Mouse (Mus musculus) erythroblast, embryonic 14.5 days (primary cell): ENCODE measurements around the gene Elovl7. TPM values are rescaled to one million over a fixed set of nuclear protein-coding genes. Genes with fewer than 3 reads are reported as not detected.

ENCODE experiments used
- H3K27me3 ChIP-seq: 2 replicates; pipeline ENCODE4 v1.6.1; 2012; ENCODE audit warnings: inconsistent platforms; ENCODE audit not compliant: control insufficient read depth
- H3K36me3 ChIP-seq: 2 replicates; pipeline ENCODE4 v1.6.1; 2012; ENCODE audit warnings: mild to moderate bottlenecking, inconsistent platforms; ENCODE audit not compliant: control insufficient read depth
- H3K4me1 ChIP-seq: 2 replicates; pipeline ENCODE4 v1.6.1; 2012; ENCODE audit warnings: inconsistent platforms; ENCODE audit not compliant: control insufficient read depth
- H3K4me3 ChIP-seq: replicated peaks from 2 replicates; pipeline ENCODE3; 2012; ENCODE audit warnings: moderate library complexity, mild to moderate bottlenecking, inconsistent platforms
- H3K9me3 ChIP-seq: 2 replicates; pipeline ENCODE4 v1.6.1; 2012; ENCODE audit warnings: low read length, inconsistent platforms, mixed read lengths; ENCODE audit not compliant: control insufficient read depth
- GATA1 ChIP-seq: IDR thresholded peaks from 2 replicates; pipeline ENCODE4 v1.6.1; 2012; ENCODE audit warnings: low read length, inconsistent platforms, mixed read lengths
- TAL1 ChIP-seq: IDR thresholded peaks from 3 replicates; pipeline ENCODE4 v1.6.1; 2012; ENCODE audit warnings: low read length, inconsistent platforms, mixed read lengths
- polyA plus RNA-seq: library from polyadenylated mRNA; stranded (reverse); fragments of >175 nt; gene quantifications from 2 replicates; pipeline ENCODE4 v1.2.3, GENCODE M21; 2012

The Elovl7 gene
- polyA plus RNA-seq: not detected in 2 replicates

GRCm38 (mm10) chr13:108214081-108214484 is at the start of gene Elovl7:
Gene Elovl7, plus strand, starts transcription at chr13:108214404.
- Histone ChIP-seq H3K36me3 (no peaks in the 10 kb centered on the region), H3K4me3 (peak within 1 kb of the TSS; percentile 59), H3K27me3 (peaks cover 53% of the 10 kb centered on the region), H3K4me1 (peaks cover 13% of the 10 kb centered on the region), H3K9me3 (no peaks in the 10 kb centered on the region; the same call in 1 of the 2 replicates)
- TF ChIP-seq GATA1 (no peak), TAL1 (no peak)

GRCm38 (mm10) chr13:108164621-108165020 is 49.6 kb upstream of the Elovl7 start:
- TF ChIP-seq GATA1 (no peak), TAL1 (no peak)
- Histone ChIP-seq H3K36me3 (peaks cover 30% of the 10 kb centered on the region), H3K27me3 (no peaks in the 10 kb centered on the region), H3K9me3 (no peaks in the 10 kb centered on the region), H3K4me1 (peaks cover 3% of the 10 kb centered on the region), H3K4me3 (no peak overlapping the region)

- Histone ChIP-seq H3K4me1 (no peaks in the 10 kb centered on the region), H3K4me3 (no peak overlapping the region), H3K27me3 (no peaks in the 10 kb centered on the region), H3K36me3 (peaks cover 49% of the 10 kb centered on the region), H3K9me3 (no peaks in the 10 kb centered on the region)
- TF ChIP-seq GATA1: no peak
- no peak for TF ChIP-seq TAL1
Observed at GRCm38 (mm10) chr13:108170002-108170401, 44.2 kb upstream of the Elovl7 start.

GRCm38 (mm10) chr13:108170511-108170910 is 43.7 kb upstream of the Elovl7 start:
- no peaks in the 10 kb centered on the region for H3K4me1 ChIP-seq
- H3K27me3 ChIP-seq: no peaks in the 10 kb centered on the region
- no peak for TF ChIP-seq TAL1
- no peak for TF ChIP-seq GATA1
- H3K9me3 ChIP-seq: no peaks in the 10 kb centered on the region
- peaks cover 51% of the 10 kb centered on the region for H3K36me3 ChIP-seq
- no peak overlapping the region for H3K4me3 ChIP-seq

- H3K36me3 ChIP-seq: peaks cover 76% of the 10 kb centered on the region
- H3K9me3 ChIP-seq: no peaks in the 10 kb centered on the region
- no peaks in the 10 kb centered on the region for H3K27me3 ChIP-seq
- no peaks in the 10 kb centered on the region for H3K4me1 ChIP-seq
- no peak for TF ChIP-seq GATA1
- TF ChIP-seq TAL1: no peak
- H3K4me3 ChIP-seq: no peak overlapping the region
Observed at GRCm38 (mm10) chr13:108179618-108180017, 34.6 kb upstream of the Elovl7 start.

GRCm38 (mm10) chr13:108180821-108181220 is 33.4 kb upstream of the Elovl7 start:
- Histone ChIP-seq H3K9me3 (no peaks in the 10 kb centered on the region), H3K4me1 (no peaks in the 10 kb centered on the region), H3K4me3 (no peak overlapping the region), H3K27me3 (no peaks in the 10 kb centered on the region), H3K36me3 (peaks cover 81% of the 10 kb centered on the region)
- TF ChIP-seq GATA1: no peak
- TF ChIP-seq TAL1: no peak

- H3K9me3 ChIP-seq: no peaks in the 10 kb centered on the region
- H3K4me3 ChIP-seq: no peak overlapping the region
- TF ChIP-seq GATA1: no peak
- no peak for TF ChIP-seq TAL1
- no peaks in the 10 kb centered on the region for H3K4me1 ChIP-seq
- H3K36me3 ChIP-seq: peaks cover 72% of the 10 kb centered on the region
- no peaks in the 10 kb centered on the region for H3K27me3 ChIP-seq
Observed at GRCm38 (mm10) chr13:108184743-108185255, 29.4 kb upstream of the Elovl7 start.

- H3K27me3 ChIP-seq: no peaks in the 10 kb centered on the region
- peaks cover 72% of the 10 kb centered on the region for H3K36me3 ChIP-seq
- TF ChIP-seq TAL1 (no peak), GATA1 (no peak)
- no peak overlapping the region for H3K4me3 ChIP-seq
- no peaks in the 10 kb centered on the region for H3K9me3 ChIP-seq
- no peaks in the 10 kb centered on the region for H3K4me1 ChIP-seq
Observed at GRCm38 (mm10) chr13:108185530-108185929, 28.7 kb upstream of the Elovl7 start.

- Histone ChIP-seq H3K27me3 (no peaks in the 10 kb centered on the region), H3K36me3 (peaks cover 53% of the 10 kb centered on the region), H3K9me3 (no peaks in the 10 kb centered on the region), H3K4me3 (no peak overlapping the region), H3K4me1 (no peaks in the 10 kb centered on the region)
- TF ChIP-seq GATA1: no peak
- no peak for TF ChIP-seq TAL1
Observed at GRCm38 (mm10) chr13:108187994-108188393, 26.2 kb upstream of the Elovl7 start.
